Mouse (Mus musculus): ENCODE data around the gene Robo3. TPM values are rescaled to one million over a fixed set of nuclear protein-coding genes. Genes with fewer than 3 reads are reported as not detected.

Robo3 gene
- polyA plus RNA-seq, 1 experiment from 2014 or later, result 120 TPM

DNA sequence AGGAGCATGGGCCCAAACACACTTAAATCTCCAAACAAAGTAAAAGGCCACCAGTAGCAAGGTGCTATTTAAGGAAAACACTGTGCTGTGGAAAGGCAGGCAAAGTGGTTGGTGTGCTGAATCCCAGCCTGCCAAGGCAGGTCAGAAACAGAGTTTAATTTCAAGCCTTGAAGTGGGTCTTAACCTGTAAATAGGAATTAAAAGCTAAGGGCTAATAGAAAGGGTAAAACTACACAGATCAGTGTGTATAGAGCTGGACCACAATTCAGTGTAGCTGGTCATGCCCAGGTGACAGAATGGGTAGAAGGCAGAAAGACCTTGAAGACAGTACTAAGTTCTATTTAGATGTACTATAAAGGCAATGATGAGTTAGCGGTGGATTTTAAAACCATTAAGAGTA lies 24.1 kb upstream of the Robo3 start:
- ATAC-seq (ENCODE audit: low FRiP score) (no peak), DNase-seq (ENCODE audit: low spot score) (no peak)
- WGBS, result 44% methylated on average over 1 of the region's 1 CpGs
- Histone ChIP-seq H3K36me3 (ENCODE audit: control insufficient read depth, insufficient read depth, low read length) (no peaks in the 10 kb centered on the region), H3K9ac (ENCODE audit: low read depth, low read length) (no peak overlapping the region), H3K4me1 (replicated peaks; ENCODE audit: control insufficient read depth, insufficient read depth, low read length) (peaks cover 6% of the 10 kb centered on the region), H3K4me2 (replicated peaks; ENCODE audit: low read depth, low read length) (no peak overlapping the region), H3K4me3 (ENCODE audit: low read depth, low read length) (no peak overlapping the region), H3K27me3 (ENCODE audit: control insufficient read depth, insufficient read depth, low read length) (peaks cover 84% of the 10 kb centered on the region), H3K9me3 (ENCODE audit: control insufficient read depth, low read length) (no peaks in the 10 kb centered on the region), H3K27ac (ENCODE audit: low read depth, low read length) (peak overlapping the region; percentile 43)

DNA sequence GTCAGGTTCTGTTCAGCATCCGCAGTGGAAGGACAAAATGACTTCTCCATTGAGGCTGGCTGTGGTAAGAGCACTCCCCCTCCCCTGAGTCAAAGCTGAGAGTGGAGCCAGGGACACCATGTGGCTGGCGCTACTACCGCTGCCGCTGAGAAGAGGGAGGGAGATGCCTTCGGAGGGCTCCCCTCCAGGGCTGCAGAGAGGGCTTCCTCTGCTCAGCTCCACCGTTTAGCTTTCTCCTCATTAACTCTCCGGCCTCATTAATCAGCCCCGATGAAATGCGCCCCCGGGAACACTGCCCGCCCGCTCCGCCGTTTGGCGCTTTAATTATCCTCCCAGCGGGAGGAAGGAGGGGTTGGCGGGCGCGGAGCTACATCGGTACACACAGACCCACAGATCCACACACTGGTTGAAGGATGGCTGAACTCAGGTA lies 23.4 kb upstream of the Robo3 start:
- peak overlapping the region; percentile 6 for H3K4me2 ChIP-seq (replicated peaks; ENCODE audit: low read depth, low read length)
- ATAC-seq (ENCODE audit: low FRiP score) (peak; percentile 51), DNase-seq (ENCODE audit: low spot score) (peak; percentile 71)
- H3K36me3 ChIP-seq (ENCODE audit: control insufficient read depth, insufficient read depth, low read length), result no peaks in the 10 kb centered on the region
- no peaks in the 10 kb centered on the region for H3K9me3 ChIP-seq (ENCODE audit: control insufficient read depth, low read length)
- H3K27me3 ChIP-seq (ENCODE audit: control insufficient read depth, insufficient read depth, low read length), result peaks cover 86% of the 10 kb centered on the region
- H3K4me3 ChIP-seq (ENCODE audit: low read depth, low read length), result 0 out of 2 replicates have a peak overlapping the region, but pooled peaks have one; percentile 8
- H3K4me1 ChIP-seq (replicated peaks; ENCODE audit: control insufficient read depth, insufficient read depth, low read length), result peaks cover 6% of the 10 kb centered on the region
- WGBS, result 0% methylated on average over 19 of the region's 20 CpGs
- peak overlapping the region; percentile 43; the same call in 1 of the 2 replicates for H3K27ac ChIP-seq (ENCODE audit: low read depth, low read length)
- no peak overlapping the region for H3K9ac ChIP-seq (ENCODE audit: low read depth, low read length)

DNA sequence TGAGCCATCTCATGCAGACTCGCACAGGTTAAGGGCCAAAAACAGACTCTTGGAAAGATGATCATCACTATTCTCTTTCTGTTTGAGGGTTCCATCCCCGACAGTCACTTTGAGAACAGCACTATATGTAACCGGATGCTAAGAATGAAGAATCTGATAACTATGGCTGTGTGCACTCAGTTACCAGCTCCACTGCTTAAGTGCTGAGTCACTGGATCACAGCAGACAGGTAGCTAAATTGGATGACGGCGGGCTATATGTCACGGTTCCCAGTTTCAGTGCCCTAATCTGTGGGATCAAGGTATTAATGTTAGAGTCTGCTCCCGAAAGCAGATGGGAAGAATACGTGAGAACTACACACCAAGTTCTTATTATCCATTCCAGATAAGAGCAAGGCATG lies 22.8 kb upstream of the Robo3 start:
- no peaks in the 10 kb centered on the region for H3K36me3 ChIP-seq (ENCODE audit: control insufficient read depth, insufficient read depth, low read length)
- H3K4me2 ChIP-seq (replicated peaks; ENCODE audit: low read depth, low read length), result peak overlapping the region; percentile 6
- 2% methylated on average over 8 of the region's 8 CpGs for WGBS
- DNase-seq (ENCODE audit: low spot score), result peak; percentile 29
- no peak overlapping the region for H3K4me3 ChIP-seq (ENCODE audit: low read depth, low read length)
- H3K9ac ChIP-seq (ENCODE audit: low read depth, low read length), result no peak overlapping the region
- no peak overlapping the region for H3K27ac ChIP-seq (ENCODE audit: low read depth, low read length)
- peaks cover 83% of the 10 kb centered on the region for H3K27me3 ChIP-seq (ENCODE audit: control insufficient read depth, insufficient read depth, low read length)
- peaks cover 6% of the 10 kb centered on the region for H3K4me1 ChIP-seq (replicated peaks; ENCODE audit: control insufficient read depth, insufficient read depth, low read length)
- ATAC-seq (ENCODE audit: low FRiP score), result no peak
- no peaks in the 10 kb centered on the region for H3K9me3 ChIP-seq (ENCODE audit: control insufficient read depth, low read length)

DNA sequence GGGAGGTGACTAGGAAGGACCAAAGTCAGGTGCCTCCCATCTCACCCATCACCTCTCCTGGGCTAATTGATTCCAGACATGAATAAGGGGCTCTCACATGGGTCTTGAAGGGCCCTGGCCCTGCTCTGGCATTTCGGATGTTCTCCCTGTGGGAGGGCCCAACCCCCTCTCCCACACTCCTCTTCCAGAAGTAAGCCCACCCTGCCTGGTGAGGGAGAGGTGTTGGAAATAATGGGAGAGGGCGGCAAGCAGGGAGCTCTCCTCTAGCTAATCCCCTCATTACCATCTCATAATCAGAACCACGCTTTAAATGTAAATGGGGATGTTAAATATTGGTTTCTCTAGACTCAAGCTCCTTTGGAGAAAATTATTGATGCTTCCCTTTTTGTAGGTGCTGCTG lies 21.9 kb upstream of the Robo3 start:
- no peak overlapping the region for H3K4me2 ChIP-seq (replicated peaks; ENCODE audit: low read depth, low read length)
- 3% methylated on average over 3 of the region's 3 CpGs for WGBS
- H3K9ac ChIP-seq (ENCODE audit: low read depth, low read length), result no peak overlapping the region
- H3K27ac ChIP-seq (ENCODE audit: low read depth, low read length), result peak overlapping the region; percentile 73
- H3K36me3 ChIP-seq (ENCODE audit: control insufficient read depth, insufficient read depth, low read length), result no peaks in the 10 kb centered on the region
- no peak for DNase-seq (ENCODE audit: low spot score)
- 0 out of 2 replicates have a peak, but pooled peaks have one; percentile 3 for ATAC-seq (ENCODE audit: low FRiP score)
- H3K4me1 ChIP-seq (replicated peaks; ENCODE audit: control insufficient read depth, insufficient read depth, low read length), result peaks cover 6% of the 10 kb centered on the region
- H3K27me3 ChIP-seq (ENCODE audit: control insufficient read depth, insufficient read depth, low read length), result peaks cover 80% of the 10 kb centered on the region
- no peak overlapping the region for H3K4me3 ChIP-seq (ENCODE audit: low read depth, low read length)
- no peaks in the 10 kb centered on the region for H3K9me3 ChIP-seq (ENCODE audit: control insufficient read depth, low read length)

DNA sequence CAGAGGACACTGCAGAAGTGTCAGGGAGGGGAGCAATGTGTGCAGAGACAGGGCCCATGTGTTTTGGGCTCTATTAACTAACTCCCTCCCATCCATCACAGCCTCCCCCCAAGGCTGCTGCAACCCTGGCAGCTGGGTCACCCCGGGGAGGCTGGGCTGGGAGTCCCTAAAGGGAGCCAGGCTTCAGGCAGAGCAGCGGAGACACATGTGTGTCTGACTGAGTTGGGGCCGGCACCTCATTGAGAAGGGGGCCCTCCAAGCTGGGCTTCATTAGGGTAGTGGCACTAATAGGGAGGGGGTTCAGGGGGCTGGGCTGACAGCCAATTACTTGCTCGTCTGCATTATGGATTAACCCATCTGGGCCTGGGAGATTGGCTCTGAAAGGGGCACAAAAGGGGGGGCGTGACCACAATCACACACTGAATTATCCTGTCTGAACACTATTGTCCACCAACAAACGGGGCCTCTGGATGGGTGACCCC lies 21.0 kb upstream of the Robo3 start:
- peak overlapping the region; percentile 73; the same call in 1 of the 2 replicates for H3K27ac ChIP-seq (ENCODE audit: low read depth, low read length)
- H3K27me3 ChIP-seq (ENCODE audit: control insufficient read depth, insufficient read depth, low read length), result peaks cover 74% of the 10 kb centered on the region
- no peak overlapping the region for H3K4me2 ChIP-seq (replicated peaks; ENCODE audit: low read depth, low read length)
- no peak overlapping the region for H3K9ac ChIP-seq (ENCODE audit: low read depth, low read length)
- H3K4me3 ChIP-seq (ENCODE audit: low read depth, low read length), result no peak overlapping the region
- peaks cover 6% of the 10 kb centered on the region for H3K4me1 ChIP-seq (replicated peaks; ENCODE audit: control insufficient read depth, insufficient read depth, low read length)
- ATAC-seq (ENCODE audit: low FRiP score) (peak; percentile 86), DNase-seq (ENCODE audit: low spot score) (peak; percentile 80)
- H3K36me3 ChIP-seq (ENCODE audit: control insufficient read depth, insufficient read depth, low read length), result no peaks in the 10 kb centered on the region
- no peaks in the 10 kb centered on the region for H3K9me3 ChIP-seq (ENCODE audit: control insufficient read depth, low read length)
- WGBS, result 5% methylated on average over 6 of the region's 6 CpGs

DNA sequence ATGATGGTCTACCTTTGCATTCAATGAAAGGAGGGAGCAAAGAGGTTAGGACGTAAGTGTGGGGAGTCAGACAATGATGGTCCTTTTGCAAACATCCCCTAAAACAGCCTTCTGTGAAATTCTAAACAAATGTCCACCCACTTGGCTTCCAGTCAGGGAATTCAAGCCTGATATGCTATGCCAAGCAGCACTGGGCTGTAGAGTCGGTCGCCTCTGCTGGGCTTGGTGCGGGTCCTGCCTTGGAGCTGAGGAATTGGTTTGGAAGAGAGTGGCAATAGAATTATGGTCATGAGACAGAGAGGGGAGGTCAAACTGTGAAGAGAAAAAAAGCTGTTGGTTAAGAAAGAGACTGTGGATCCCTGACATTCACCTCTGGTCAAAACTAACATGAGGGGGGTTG lies 20.3 kb upstream of the Robo3 start:
- WGBS, result 23% methylated on average over 4 of the region's 4 CpGs
- no peak overlapping the region for H3K4me2 ChIP-seq (replicated peaks; ENCODE audit: low read depth, low read length)
- peak overlapping the region; percentile 49; the same call in 1 of the 2 replicates for H3K27ac ChIP-seq (ENCODE audit: low read depth, low read length)
- H3K27me3 ChIP-seq (ENCODE audit: control insufficient read depth, insufficient read depth, low read length), result peaks cover 68% of the 10 kb centered on the region
- H3K9me3 ChIP-seq (ENCODE audit: control insufficient read depth, low read length), result no peaks in the 10 kb centered on the region
- no peak overlapping the region for H3K4me3 ChIP-seq (ENCODE audit: low read depth, low read length)
- no peaks in the 10 kb centered on the region for H3K36me3 ChIP-seq (ENCODE audit: control insufficient read depth, insufficient read depth, low read length)
- H3K4me1 ChIP-seq (replicated peaks; ENCODE audit: control insufficient read depth, insufficient read depth, low read length), result peaks cover 6% of the 10 kb centered on the region
- no peak for DNase-seq (ENCODE audit: low spot score)
- H3K9ac ChIP-seq (ENCODE audit: low read depth, low read length), result no peak overlapping the region
- ATAC-seq (ENCODE audit: low FRiP score), result no peak

DNA sequence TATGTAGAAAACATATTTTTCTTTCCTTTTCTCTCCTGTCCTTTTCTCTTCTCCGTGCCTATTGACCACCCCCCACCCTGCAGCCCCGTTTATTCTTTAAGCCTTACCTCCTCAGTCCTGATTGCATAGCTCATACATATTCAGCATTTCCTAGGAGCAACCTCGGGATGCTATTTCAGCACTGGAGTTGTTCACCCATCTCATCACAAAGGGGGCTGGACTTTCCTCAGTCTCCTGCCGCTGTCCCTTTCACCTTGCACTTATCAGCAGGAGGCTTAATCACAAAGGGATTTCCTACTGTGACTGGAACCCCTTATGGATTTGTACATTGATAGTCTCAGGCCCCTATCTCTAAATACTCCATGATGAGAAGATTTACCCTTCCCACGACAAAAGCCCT lies 19.4 kb upstream of the Robo3 start:
- no peak overlapping the region for H3K9ac ChIP-seq (ENCODE audit: low read depth, low read length)
- no peak for ATAC-seq (ENCODE audit: low FRiP score)
- peaks cover 60% of the 10 kb centered on the region for H3K27me3 ChIP-seq (ENCODE audit: control insufficient read depth, insufficient read depth, low read length)
- H3K36me3 ChIP-seq (ENCODE audit: control insufficient read depth, insufficient read depth, low read length), result no peaks in the 10 kb centered on the region
- 3% methylated on average over 5 of the region's 5 CpGs for WGBS
- no peak overlapping the region for H3K4me3 ChIP-seq (ENCODE audit: low read depth, low read length)
- H3K9me3 ChIP-seq (ENCODE audit: control insufficient read depth, low read length), result no peaks in the 10 kb centered on the region
- no peak for DNase-seq (ENCODE audit: low spot score)
- H3K27ac ChIP-seq (ENCODE audit: low read depth, low read length), result peak overlapping the region; percentile 65; the same call in 1 of the 2 replicates
- no peak overlapping the region for H3K4me2 ChIP-seq (replicated peaks; ENCODE audit: low read depth, low read length)
- H3K4me1 ChIP-seq (replicated peaks; ENCODE audit: control insufficient read depth, insufficient read depth, low read length), result peaks cover 6% of the 10 kb centered on the region

DNA sequence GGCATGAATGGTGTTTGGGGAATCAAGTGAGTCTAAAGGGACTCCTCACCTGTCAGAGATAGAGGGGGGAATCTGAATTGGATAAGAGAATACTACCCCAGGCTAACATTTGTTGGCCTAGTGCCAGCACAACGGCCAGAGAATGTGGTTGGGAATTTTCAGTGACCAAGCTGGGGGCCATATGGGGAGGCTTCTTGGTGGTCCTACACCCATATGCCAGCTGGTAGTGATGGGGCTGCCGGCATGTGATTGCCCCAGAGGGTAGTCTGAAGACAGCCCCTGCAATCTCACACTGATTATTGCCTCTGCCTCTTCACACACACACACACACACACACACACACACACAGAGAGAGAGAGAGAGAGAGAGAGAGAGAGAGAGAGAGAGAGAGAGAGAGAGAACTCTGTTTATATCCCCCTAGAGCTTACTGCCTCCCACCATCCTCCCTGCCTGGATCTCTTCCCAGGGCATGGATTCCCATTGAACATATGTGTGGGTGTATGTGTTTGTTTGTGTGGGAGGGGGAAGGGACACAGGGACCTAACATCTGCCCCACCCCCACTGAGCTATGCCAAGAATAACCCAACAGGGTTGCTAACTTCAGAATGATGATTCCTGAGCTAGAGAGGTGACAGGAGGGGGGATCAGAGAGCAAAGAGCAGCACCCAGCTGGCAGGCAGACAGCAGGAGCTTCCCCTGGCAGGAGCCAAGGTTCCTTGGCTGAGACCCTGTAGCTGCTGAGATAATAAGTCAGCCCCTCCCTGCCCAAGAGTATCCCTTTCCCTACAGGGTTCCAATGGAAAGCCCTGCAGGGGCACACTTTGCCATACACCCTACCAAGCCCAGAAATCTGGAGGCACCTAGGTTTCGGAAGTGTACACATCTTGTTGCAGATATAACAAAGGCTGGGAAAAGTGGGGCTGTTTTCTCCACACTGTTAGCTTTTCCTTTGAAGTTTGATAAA lies 5.0 kb upstream of the Robo3 start:
- 38% methylated on average over 3 of the region's 3 CpGs for WGBS
- H3K4me1 ChIP-seq (replicated peaks; ENCODE audit: control insufficient read depth, insufficient read depth, low read length), result no peaks in the 10 kb centered on the region
- no peak overlapping the region for H3K4me3 ChIP-seq (ENCODE audit: low read depth, low read length)
- peaks cover 28% of the 10 kb centered on the region for H3K27me3 ChIP-seq (ENCODE audit: control insufficient read depth, insufficient read depth, low read length)
- no peak overlapping the region for H3K4me2 ChIP-seq (replicated peaks; ENCODE audit: low read depth, low read length)
- no peak overlapping the region for H3K9ac ChIP-seq (ENCODE audit: low read depth, low read length)
- ATAC-seq (ENCODE audit: low FRiP score) (peak; percentile 66), DNase-seq (ENCODE audit: low spot score) (no peak)
- H3K36me3 ChIP-seq (ENCODE audit: control insufficient read depth, insufficient read depth, low read length), result no peaks in the 10 kb centered on the region
- no peak overlapping the region for H3K27ac ChIP-seq (ENCODE audit: low read depth, low read length)
- H3K9me3 ChIP-seq (ENCODE audit: control insufficient read depth, low read length), result no peaks in the 10 kb centered on the region

All from hindbrain, embryonic 11.5 days (tissue).